Mouse (Mus musculus): Measurements from ENCODE around the gene Strada.
"Not testable (repeated sequence)": the region's sequence is repeated elsewhere in the genome, so short reads cannot be mapped to it uniquely, and the experiment has no call there.

The Strada gene

GRCm38 (mm10) chr11:106154770-106155169 lies 47.2 kb downstream of the Strada start:
- no peak for DNase-seq

GRCm38 (mm10) chr11:106154091-106154490 lies 47.9 kb downstream of the Strada start:
- no peak for DNase-seq

GRCm38 (mm10) chr11:106152132-106152531 lies 49.8 kb downstream of the Strada start:
- no peak for DNase-seq

GRCm38 (mm10) chr11:106151219-106151618 lies 50.7 kb downstream of the Strada start:
- no peak for DNase-seq

GRCm38 (mm10) chr11:106134580-106135528 lies 67.1 kb downstream of the Strada start:
- DNase-seq: peak; percentile 54

GRCm38 (mm10) chr11:106132516-106132915 lies 69.5 kb downstream of the Strada start:
- DNase-seq: no peak

- no peak for DNase-seq
Observed at GRCm38 (mm10) chr11:106129477-106129876, 72.5 kb downstream of the Strada start.

- DNase-seq: not testable (repeated sequence)
Observed at GRCm38 (mm10) chr11:106126727-106127373, 75.1 kb downstream of the Strada start.

- DNase-seq: no peak
Observed at GRCm38 (mm10) chr11:106125827-106126226, 76.1 kb downstream of the Strada start.

GRCm38 (mm10) chr11:106124784-106125183 lies 77.2 kb downstream of the Strada start:
- no peak for DNase-seq

- no peak for DNase-seq
Observed at GRCm38 (mm10) chr11:106122736-106123135, 79.2 kb downstream of the Strada start.

- no peak for DNase-seq
Observed at GRCm38 (mm10) chr11:106122221-106122620, 79.7 kb downstream of the Strada start.

All from right cerebral cortex, postnatal 4 days (tissue).